Mouse (Mus musculus) cerebellum, adult 11 months (tissue): ENCODE measurements around the gene Inpp5f.
"Not testable (repeated sequence)": the region's sequence is repeated elsewhere in the genome, so short reads cannot be mapped to it uniquely, and the experiment has no call there.

Experiments
- DNase-seq: peaks from one replicate; pipeline ENCODE4 v3.0.0; 2022

Gene Inpp5f

DNA sequence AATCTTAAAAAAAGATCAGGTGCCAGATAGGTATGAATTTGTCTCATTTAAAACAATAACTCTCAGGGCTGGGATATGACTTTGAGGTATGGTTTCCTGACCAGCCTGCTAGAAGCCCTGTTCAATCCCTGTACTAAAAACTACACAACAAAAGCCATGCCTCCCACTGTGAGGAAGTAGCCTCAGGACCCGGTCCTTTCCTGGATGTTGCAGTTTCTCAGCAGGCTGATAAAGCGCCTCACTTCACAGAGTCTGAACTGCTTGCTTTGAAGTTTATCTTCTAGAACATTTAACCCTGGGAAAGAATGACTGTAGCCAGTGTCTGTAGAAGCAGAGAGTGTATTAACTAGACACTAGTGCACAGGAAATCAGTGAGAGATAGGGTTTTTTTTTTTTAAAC is 57.7 kb downstream of the Inpp5f start:
- no peak for DNase-seq

DNA sequence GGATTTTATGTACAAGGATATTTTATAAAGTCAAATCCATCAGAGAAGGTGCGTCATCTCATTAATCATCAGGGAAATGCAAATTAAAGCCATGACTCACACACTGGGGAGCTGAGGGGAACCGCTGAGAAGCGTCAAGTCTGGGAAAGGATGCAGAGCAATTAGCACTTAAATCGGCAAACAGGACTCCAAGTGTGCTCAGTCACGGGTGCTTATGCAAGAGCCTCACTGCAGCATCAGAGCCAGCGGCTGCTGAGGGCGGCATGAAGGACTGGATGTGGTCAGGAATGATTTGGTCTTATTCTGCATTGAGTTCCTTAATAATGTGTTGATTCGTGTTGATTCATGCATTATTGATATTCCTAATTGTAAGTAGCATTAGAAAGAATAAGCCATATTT is 60.8 kb downstream of the Inpp5f start:
- DNase-seq, result peak; percentile 61

GRCm38 (mm10) chr7:128672408-128673010 is 61.4 kb downstream of the Inpp5f start:
- peak; percentile 60 for DNase-seq

DNA sequence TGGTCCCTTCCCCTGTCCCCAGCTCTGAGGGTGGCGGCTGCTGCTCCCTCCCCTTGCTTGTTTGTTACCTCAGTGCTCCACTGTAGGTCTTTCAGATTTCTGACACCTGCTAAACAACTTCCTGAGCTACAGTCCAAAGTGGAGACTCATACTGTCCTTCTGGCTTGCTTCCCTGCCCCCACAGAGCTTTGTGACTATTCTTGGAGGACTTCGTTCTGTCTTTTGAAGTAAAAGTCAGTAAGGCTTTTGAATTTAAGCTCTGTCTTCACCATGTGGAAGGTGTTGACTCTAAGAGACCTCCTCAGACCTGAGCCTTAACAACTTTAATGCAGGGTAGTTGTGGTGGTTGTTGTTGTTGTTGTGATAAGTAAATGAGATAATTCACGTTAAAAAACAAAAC is 67.4 kb downstream of the Inpp5f start:
- DNase-seq, result no peak

DNA sequence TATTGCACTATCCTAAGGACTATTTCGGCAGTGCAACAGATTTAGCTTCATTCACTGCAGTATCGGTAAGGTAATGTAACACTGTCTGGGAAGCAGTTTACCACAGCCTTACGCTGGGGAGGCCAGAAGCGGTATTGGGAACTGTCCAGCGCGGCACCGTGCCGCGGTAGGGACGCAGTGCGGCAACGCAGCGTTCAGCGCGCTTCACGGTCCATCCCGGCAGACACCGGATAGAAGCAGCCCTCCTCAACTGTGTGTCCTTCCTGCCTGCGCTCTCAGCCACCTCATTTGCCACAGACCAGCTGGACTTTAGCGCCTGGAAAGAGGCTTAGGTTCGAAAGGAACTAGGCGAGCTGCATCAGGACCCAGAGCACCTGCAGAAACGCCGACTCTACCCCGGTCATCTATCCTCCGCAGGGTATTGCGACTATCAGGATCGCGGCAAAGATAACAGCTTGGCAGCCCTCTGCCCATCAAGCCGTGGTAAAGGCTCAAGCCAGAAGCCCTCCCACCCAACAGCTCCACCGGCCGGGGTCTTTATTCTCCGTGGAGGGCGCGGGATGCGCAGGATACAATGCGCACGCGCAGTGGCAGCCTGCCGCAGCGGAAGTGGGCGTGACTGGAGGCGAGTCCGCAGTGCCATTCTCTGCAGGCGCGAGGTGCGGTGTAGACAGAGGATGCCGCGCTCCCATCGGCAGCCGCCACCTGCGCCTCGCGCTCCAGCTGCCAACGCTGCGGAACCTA is 76.9 kb downstream of the Inpp5f start:
- peak; percentile 87 for DNase-seq

GRCm38 (mm10) chr7:128689347-128689746 is 78.2 kb downstream of the Inpp5f start:
- peak; percentile 38 for DNase-seq

DNA sequence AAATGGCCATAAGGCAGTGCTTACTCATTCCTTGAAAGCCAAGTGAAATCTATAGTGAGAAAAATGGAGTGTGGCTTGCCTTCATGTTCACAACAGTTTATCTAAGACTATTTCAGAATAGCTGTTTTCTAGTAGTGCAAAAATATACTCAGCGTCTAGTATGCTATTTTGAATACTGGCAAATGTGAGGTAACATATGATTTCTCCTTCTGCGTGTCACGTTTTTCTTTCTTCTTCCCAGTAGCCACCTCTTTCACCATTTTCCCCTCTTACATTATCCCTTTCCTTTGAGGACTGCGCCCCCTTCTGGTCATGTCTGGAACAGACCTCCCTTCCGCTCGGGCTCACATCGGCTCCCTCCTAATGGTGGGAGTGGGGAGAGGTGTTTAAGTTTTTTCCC is 78.9 kb downstream of the Inpp5f start:
- DNase-seq, result peak; percentile 88

DNA sequence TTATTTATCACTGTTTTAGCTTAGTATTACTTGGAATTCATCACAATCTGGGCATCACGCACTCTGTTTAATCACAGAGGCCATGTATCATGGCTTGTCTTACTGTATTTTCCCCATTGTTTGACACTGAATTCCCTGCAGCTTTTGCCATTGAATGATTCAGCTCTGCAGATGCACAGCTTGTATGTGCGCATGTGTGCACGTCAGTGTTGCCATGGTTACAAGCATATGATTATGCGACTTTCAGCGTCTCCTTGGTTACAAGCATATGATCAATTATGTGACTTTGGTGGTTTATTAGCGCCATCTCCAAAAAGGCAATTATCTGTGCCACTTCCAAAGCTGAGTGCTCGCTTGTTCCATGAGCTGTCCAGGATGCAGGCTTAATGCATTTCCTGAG is 79.7 kb downstream of the Inpp5f start:
- DNase-seq, result peak; percentile 30

DNA sequence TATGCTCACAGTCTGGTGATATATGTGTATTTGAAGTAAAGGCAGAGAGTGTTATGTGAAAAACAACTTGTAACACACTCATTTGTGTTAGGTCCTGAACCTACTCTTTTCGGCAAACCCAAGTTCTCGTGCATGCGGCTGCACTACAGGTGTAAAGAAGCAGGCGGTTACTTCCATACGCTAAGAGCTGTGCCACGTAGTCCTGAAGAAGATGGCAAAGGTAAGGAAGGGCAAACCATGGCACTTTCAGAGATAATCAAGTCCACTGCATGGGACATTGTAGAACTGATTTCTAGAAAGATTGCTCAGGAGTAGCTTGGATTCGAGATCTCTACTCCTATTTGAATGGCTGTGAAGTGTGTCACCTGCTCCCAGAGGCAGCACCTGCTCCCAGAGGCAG is 81.0 kb downstream of the Inpp5f start:
- no peak for DNase-seq

- DNase-seq, result no peak
Observed at GRCm38 (mm10) chr7:128694848-128695247, 83.7 kb downstream of the Inpp5f start.

GRCm38 (mm10) chr7:128699959-128700358 is 88.8 kb downstream of the Inpp5f start:
- DNase-seq, result not testable (repeated sequence)

- DNase-seq, result peak; percentile 61
Observed at GRCm38 (mm10) chr7:128705735-128706134, 94.6 kb downstream of the Inpp5f start.

DNA sequence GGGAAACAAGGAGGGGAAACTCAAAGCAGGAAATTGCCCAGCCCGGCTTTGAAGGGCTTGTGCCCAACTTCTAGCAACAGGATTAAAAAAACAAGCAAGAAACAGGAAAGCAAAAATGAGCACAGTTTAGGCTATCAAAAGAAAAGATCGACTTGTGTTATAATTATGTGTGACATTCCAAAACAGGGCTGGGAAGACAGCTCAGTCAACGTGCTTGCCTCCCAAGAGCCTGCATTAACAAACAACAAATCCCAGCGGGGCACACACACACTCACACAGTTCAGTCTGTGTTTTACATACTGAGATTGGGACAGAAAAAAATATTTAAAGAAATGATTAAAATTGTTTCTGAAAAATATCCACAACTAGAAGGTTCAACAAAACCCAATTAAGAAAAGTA is 106.9 kb downstream of the Inpp5f start:
- no peak for DNase-seq

GRCm38 (mm10) chr7:128724761-128725160 is 113.6 kb downstream of the Inpp5f start:
- DNase-seq, result peak; percentile 50

DNA sequence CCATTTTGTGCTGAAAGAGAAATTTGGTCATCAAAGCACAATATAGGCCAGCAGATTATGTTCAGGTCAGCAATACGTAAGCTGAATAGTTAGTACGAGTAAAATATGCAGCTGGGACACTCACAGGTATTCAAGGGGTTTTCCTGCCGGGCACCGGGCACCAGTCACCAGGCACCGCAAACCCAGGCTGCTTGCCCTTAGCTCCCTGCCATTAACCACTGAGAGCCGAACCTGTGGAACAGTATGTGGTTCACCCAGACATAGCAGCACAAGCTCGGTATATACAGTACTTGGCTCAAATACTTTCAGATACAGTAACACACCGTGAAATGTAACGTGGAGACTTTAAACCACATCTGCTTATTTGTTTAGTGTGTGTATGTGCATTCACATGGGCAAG is 114.1 kb downstream of the Inpp5f start:
- no peak for DNase-seq

DNA sequence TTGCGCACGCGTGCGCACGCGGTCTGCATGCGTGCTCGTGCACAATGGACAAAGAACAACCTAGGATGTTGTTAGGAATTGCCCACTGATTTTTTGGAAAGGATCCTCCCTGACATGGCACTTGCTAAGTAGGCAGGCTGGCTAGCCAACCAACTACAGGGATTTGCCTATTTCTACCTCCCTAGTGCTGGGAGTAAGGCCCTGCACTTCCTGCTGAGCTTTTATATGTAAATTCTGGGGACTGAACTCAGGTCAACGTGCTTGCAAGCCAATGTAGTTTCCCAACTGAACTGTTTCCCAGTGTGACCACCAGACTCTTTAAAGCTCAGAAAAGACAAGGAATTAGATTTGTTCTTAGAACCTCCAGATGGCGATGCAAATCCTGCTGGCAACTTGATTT is 115.9 kb downstream of the Inpp5f start:
- DNase-seq, result no peak

DNA sequence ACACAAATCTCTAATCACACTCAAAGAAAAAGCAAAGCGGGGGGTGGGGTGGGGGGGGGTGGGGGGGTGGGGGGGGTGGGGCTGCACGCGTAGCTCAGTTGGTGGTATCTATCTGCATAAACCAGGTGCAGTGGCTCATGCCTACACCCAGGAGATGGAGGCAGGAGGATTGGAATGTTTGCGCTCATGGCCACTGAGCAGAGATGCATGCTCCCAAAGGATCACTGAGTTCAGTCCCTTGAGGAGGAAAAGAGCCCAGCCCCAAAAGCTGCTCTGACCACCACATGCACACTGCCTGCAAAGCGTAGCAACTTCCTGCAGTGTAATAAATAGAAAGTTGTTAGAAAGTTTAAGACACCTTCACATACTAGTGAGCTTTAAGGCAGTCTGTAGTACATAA is 116.6 kb downstream of the Inpp5f start:
- DNase-seq, result no peak

- DNase-seq, result no peak
Observed at GRCm38 (mm10) chr7:128728738-128729137, 117.6 kb downstream of the Inpp5f start.

DNA sequence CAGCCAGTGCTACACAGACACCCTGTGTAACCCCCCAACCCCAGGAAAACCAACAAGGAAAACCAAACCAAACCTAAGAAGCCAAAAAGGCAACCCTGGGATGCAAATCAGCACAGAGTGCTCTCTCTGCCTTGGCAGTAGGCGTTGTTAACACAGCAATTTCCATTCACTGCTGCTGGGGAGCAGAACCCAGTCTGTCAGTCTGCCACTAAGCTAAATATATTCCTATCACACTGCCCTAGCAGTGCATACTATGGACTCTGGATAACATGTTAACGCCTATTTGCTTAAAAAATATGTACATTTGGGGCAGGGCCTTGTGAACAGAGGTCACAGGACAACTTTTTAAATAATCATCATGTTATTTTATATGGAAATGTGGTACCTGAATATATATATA is 120.5 kb downstream of the Inpp5f start:
- DNase-seq, result no peak

DNA sequence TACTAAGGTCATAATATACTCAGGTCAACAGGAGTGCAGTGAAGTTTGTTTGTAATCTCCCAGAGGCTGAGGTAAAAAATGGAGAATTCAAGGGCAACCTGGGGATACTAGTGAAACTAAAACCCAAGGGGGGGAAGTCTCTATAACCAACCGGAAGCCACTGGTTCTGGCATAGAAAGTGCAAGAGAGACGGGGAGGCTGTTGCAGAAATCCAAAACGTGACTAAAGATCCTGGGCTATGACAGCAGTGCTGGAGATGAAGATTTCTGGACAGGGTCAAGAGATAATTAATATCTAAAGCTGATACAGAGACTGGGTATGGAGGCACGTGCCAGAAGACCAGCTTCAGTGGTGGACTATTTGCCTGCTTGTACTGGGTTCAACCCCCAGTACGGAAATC is 126.9 kb downstream of the Inpp5f start:
- no peak for DNase-seq

GRCm38 (mm10) chr7:128739116-128739461 is 128.0 kb downstream of the Inpp5f start:
- DNase-seq, result no peak

GRCm38 (mm10) chr7:128739462-128740277 is 128.5 kb downstream of the Inpp5f start:
- no peak for DNase-seq

GRCm38 (mm10) chr7:128740334-128740733 is 129.2 kb downstream of the Inpp5f start, which contains the start of gene Mcmbp:
Gene Mcmbp (minus strand): TSS chr7:128740495.
- peak; percentile 95 for DNase-seq

GRCm38 (mm10) chr7:128743898-128744297 is 132.8 kb downstream of the Inpp5f start:
- DNase-seq, result no peak
